Mouse (Mus musculus): ENCODE measurements at regions not wholly inside any gene's neighbourhood (a gene's known extent, or its start where the extent isn't known, plus 50 kb on each side); places are given as distances from the start of the nearest gene placed in this dataset.

DNA sequence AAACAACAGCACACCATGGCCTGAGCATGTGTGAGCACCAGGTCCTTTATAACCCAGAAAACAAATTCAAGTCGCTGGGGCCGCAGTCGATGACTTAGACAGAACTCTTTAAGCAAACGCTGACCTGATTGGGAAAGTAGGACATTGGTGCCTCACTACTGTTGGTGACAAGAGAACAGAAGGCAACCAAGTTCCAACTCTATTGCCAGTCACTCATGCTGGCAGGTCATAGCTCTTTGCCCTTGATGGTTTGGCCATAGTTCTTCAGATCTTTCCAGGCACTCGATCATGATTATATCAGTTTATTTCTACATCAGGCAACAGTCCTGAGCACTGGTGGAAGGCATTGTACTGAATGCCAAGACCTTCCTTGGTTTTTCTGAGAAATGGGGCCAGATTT is 94.7 kb downstream of the Ehf start:
- Histone ChIP-seq H3K4me2 (no peak overlapping the region), H3K4me1 (no peaks in the 10 kb centered on the region), H3K27ac (no peak overlapping the region), H3K4me3 (no peak overlapping the region), H3K36me3 (no peaks in the 10 kb centered on the region), H3K27me3 (no peaks in the 10 kb centered on the region), H3K9me3 (no peaks in the 10 kb centered on the region), H3K9ac (no peak overlapping the region)
- ATAC-seq (ENCODE audit: borderline replicate concordance, extremely low read depth, low FRiP score, low TSS enrichment), result no peak
- 94% methylated on average over 5 of the region's 5 CpGs for WGBS

GRCm38 (mm10) chr2:103209056-103209455 is 94.0 kb downstream of the Ehf start:
- no peaks in the 10 kb centered on the region for H3K27me3 ChIP-seq
- no peak for ATAC-seq (ENCODE audit: borderline replicate concordance, extremely low read depth, low FRiP score, low TSS enrichment)
- no peaks in the 10 kb centered on the region for H3K36me3 ChIP-seq
- H3K9ac ChIP-seq, result no peak overlapping the region
- WGBS, result 80% methylated on average over 2 of the region's 2 CpGs
- no peak overlapping the region for H3K4me2 ChIP-seq
- H3K27ac ChIP-seq, result no peak overlapping the region
- H3K4me3 ChIP-seq, result no peak overlapping the region
- H3K4me1 ChIP-seq, result no peaks in the 10 kb centered on the region
- no peaks in the 10 kb centered on the region for H3K9me3 ChIP-seq

DNA sequence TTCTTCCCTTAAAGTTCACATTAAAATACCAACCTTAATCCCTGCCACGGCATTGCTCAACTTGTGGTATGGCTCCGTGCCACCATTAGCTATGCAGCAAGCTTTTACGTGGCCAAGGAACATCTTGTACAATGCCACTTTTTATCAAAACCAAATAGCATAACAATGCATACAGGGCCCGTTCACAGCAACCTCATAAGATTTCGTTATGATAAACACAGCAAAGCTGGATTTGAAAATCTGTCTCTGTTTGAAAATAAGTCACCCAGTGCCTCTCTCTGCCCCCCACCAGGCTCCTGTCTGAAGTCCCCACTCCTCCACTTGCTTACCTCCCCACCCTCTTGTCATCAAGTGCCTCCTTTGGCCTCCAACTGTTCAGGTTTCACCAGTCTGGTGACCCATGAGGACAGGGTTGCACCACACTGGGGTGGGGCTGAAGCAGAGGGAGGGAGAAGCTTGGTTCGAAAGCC is 93.5 kb downstream of the Ehf start:
- no peaks in the 10 kb centered on the region for H3K9me3 ChIP-seq
- H3K27me3 ChIP-seq, result no peaks in the 10 kb centered on the region
- no peaks in the 10 kb centered on the region for H3K36me3 ChIP-seq
- no peaks in the 10 kb centered on the region for H3K4me1 ChIP-seq
- H3K27ac ChIP-seq, result no peak overlapping the region
- WGBS, result 66% methylated on average over 6 of the region's 6 CpGs
- no peak overlapping the region for H3K9ac ChIP-seq
- no peak overlapping the region for H3K4me2 ChIP-seq
- ATAC-seq (ENCODE audit: borderline replicate concordance, extremely low read depth, low FRiP score, low TSS enrichment), result no peak
- no peak overlapping the region for H3K4me3 ChIP-seq

DNA sequence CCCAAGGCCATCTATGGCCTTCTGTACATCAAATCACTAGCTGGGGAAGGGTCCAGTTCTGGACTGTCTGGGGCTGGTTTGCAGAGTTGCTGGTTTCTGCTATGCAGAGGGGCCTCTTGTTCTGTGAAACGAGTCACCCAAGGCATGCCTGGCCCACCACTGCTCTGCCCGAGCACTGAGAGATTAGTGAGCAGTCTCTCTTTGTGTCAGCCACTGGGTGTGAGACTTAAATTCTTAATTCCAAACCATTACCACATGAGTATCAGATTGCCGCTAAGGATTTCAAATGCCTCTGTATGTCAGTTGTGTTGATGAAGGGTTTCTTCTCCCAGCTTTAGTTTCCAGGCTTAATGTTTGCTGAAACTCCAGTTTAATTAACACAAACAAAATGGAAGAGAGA is 91.9 kb downstream of the Ehf start:
- Histone ChIP-seq H3K36me3 (no peaks in the 10 kb centered on the region), H3K9ac (no peak overlapping the region), H3K4me2 (no peak overlapping the region), H3K9me3 (no peaks in the 10 kb centered on the region), H3K4me3 (no peak overlapping the region), H3K4me1 (no peaks in the 10 kb centered on the region), H3K27ac (no peak overlapping the region), H3K27me3 (no peaks in the 10 kb centered on the region)
- no peak for ATAC-seq (ENCODE audit: borderline replicate concordance, extremely low read depth, low FRiP score, low TSS enrichment)
- 52% methylated on average over 3 of the region's 3 CpGs for WGBS

All from lung, embryonic 15.5 days (tissue).